Mouse (Mus musculus): ENCODE results near the gene Ank2. TPM values are rescaled to one million over a fixed set of nuclear protein-coding genes. Genes with fewer than 3 reads are reported as not detected.

Ank2 gene
- total and polyA plus RNA-seq, 2 experiments = 1.2 to 5.6 TPM

- Histone ChIP-seq H3K79me2 (ENCODE audit: control insufficient read depth, insufficient read depth, low read length) (no peaks in the 10 kb centered on the region), H3K9ac (ENCODE audit: low read depth, low read length) (no peak overlapping the region), H3K4me3 (ENCODE audit: insufficient read depth, low read depth, low read length) (no peak overlapping the region), H3K4me1 (ENCODE audit: control insufficient read depth, insufficient read depth, low read length) (no peaks in the 10 kb centered on the region), H3K27me3 (ENCODE audit: control insufficient read depth, insufficient read depth, low read length) (no peaks in the 10 kb centered on the region), H3K27ac (replicated peaks; ENCODE audit: insufficient read depth, low read depth, low read length) (no peak overlapping the region), H3K36me3 (ENCODE audit: control insufficient read depth, insufficient read depth, low read length) (no peaks in the 10 kb centered on the region)
- 76% methylated on average over 10 of the region's 10 CpGs for WGBS
- no peak for TF ChIP-seq CTCF (IDR thresholded peaks at IDR 0.05; ENCODE audit: low read depth, low read length)
- no peak for DNase-seq (ENCODE audit: extremely low read depth, low read depth, low spot score)
Observed at GRCm38 (mm10) chr3:127243928-127244642, 255.1 kb downstream of the Ank2 start.

GRCm38 (mm10) chr3:127242234-127242810 lies 256.8 kb downstream of the Ank2 start:
- no peak overlapping the region for H3K27ac ChIP-seq (replicated peaks; ENCODE audit: insufficient read depth, low read depth, low read length)
- no peaks in the 10 kb centered on the region for H3K4me1 ChIP-seq (ENCODE audit: control insufficient read depth, insufficient read depth, low read length)
- H3K36me3 ChIP-seq (ENCODE audit: control insufficient read depth, insufficient read depth, low read length) = no peaks in the 10 kb centered on the region
- no peaks in the 10 kb centered on the region for H3K27me3 ChIP-seq (ENCODE audit: control insufficient read depth, insufficient read depth, low read length)
- DNase-seq (ENCODE audit: extremely low read depth, low read depth, low spot score) = no peak
- H3K9ac ChIP-seq (ENCODE audit: low read depth, low read length) = no peak overlapping the region
- no peak overlapping the region for H3K4me3 ChIP-seq (ENCODE audit: insufficient read depth, low read depth, low read length)
- H3K79me2 ChIP-seq (ENCODE audit: control insufficient read depth, insufficient read depth, low read length) = no peaks in the 10 kb centered on the region
- 70% methylated on average over 11 of the region's 11 CpGs for WGBS
- TF ChIP-seq CTCF (IDR thresholded peaks at IDR 0.05; ENCODE audit: low read depth, low read length) = no peak
- no peak for TF ChIP-seq POLR2A (IDR thresholded peaks at IDR 0.05; ENCODE audit: extremely low read depth, insufficient read depth, low read length)

DNA sequence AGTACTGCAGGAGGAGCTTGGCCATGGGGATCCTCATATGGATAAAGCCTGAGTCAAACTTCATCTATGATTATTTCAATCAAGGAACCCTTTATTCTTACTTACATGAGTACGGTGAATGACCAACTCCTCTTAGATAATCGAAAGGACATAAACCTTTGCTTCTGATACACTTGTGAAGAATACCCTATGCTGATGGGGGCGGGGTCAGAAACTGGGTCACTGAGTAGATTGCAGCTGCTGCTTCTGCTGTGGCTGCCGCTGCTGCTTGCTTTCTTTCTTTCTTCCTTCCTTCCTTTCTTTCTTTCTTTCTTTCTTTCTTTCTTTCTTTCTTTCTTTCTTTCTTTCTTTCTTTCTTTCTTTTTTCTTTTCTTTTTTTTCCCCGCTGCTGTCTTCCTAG lies 263.9 kb downstream of the Ank2 start:
- no peak overlapping the region for H3K9ac ChIP-seq (ENCODE audit: low read depth, low read length)
- no peak overlapping the region for H3K4me3 ChIP-seq (ENCODE audit: insufficient read depth, low read depth, low read length)
- H3K27me3 ChIP-seq (ENCODE audit: control insufficient read depth, insufficient read depth, low read length) = no peaks in the 10 kb centered on the region
- 91% methylated on average over 5 of the region's 5 CpGs for WGBS
- no peak for TF ChIP-seq POLR2A (IDR thresholded peaks at IDR 0.05; ENCODE audit: extremely low read depth, insufficient read depth, low read length)
- TF ChIP-seq CTCF (IDR thresholded peaks at IDR 0.05; ENCODE audit: low read depth, low read length) = no peak
- no peak for DNase-seq (ENCODE audit: extremely low read depth, low read depth, low spot score)
- H3K79me2 ChIP-seq (ENCODE audit: control insufficient read depth, insufficient read depth, low read length) = no peaks in the 10 kb centered on the region
- no peaks in the 10 kb centered on the region for H3K4me1 ChIP-seq (ENCODE audit: control insufficient read depth, insufficient read depth, low read length)
- H3K27ac ChIP-seq (replicated peaks; ENCODE audit: insufficient read depth, low read depth, low read length) = no peak overlapping the region
- H3K36me3 ChIP-seq (ENCODE audit: control insufficient read depth, insufficient read depth, low read length) = no peaks in the 10 kb centered on the region

DNA sequence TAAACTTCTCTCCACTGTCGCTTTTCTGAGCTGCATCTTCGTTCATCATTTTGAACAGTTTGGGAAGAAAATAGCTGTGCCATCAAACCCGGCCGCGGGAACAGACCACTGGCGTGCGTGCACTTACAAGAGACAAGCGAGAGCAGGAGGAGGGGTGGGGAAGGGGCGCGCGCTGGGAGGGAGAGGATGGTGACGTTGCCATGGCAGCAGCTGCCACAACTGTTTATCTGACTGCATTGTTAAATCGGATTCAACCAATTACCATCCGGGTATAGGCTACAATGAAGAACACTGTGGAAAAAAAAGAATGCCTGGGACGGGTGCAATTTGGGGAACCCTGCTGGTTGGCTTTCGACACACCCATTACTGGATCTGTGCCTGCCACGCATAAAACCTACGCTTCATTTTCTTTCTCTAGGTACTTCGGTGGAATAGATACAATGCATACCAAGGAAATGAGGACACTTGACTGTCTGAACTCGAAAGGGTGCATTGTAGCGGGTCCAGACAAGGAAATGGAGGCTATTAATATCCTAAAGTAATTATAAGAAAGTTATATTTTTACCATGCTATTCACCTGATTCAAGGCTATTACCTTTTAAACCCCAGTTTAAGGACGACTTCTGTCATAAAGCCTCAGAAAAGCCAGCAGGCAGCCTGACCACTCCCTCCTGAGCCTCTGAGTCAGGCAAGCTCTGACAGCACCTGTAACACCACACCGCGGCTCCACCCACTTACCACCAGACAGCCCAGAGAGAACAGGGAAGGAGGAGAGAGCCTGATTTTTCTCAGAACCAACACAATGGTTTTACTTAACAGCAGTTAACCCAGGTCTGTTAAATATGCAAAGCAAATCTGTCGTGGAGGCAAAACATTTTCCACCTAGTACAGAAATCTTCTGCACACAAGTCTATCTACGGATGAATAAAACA lies 273.1 kb downstream of the Ank2 start:
- Histone ChIP-seq H3K36me3 (ENCODE audit: control insufficient read depth, insufficient read depth, low read length) (no peaks in the 10 kb centered on the region), H3K27me3 (ENCODE audit: control insufficient read depth, insufficient read depth, low read length) (no peaks in the 10 kb centered on the region; the same call in 1 of the 2 replicates), H3K9ac (ENCODE audit: low read depth, low read length) (no peak overlapping the region), H3K79me2 (ENCODE audit: control insufficient read depth, insufficient read depth, low read length) (no peaks in the 10 kb centered on the region), H3K27ac (replicated peaks; ENCODE audit: insufficient read depth, low read depth, low read length) (no peak overlapping the region), H3K4me1 (ENCODE audit: control insufficient read depth, insufficient read depth, low read length) (no peaks in the 10 kb centered on the region), H3K4me3 (ENCODE audit: insufficient read depth, low read depth, low read length) (no peak overlapping the region)
- TF ChIP-seq POLR2A (IDR thresholded peaks at IDR 0.05; ENCODE audit: extremely low read depth, insufficient read depth, low read length) = no peak
- no peak for TF ChIP-seq CTCF (IDR thresholded peaks at IDR 0.05; ENCODE audit: low read depth, low read length)
- no peak for DNase-seq (ENCODE audit: extremely low read depth, low read depth, low spot score)
- WGBS = 8% methylated on average over 26 of the region's 26 CpGs

- Histone ChIP-seq H3K9ac (ENCODE audit: low read depth, low read length) (no peak overlapping the region), H3K79me2 (ENCODE audit: control insufficient read depth, insufficient read depth, low read length) (no peaks in the 10 kb centered on the region), H3K4me3 (ENCODE audit: insufficient read depth, low read depth, low read length) (no peak overlapping the region), H3K27ac (replicated peaks; ENCODE audit: insufficient read depth, low read depth, low read length) (no peak overlapping the region), H3K27me3 (ENCODE audit: control insufficient read depth, insufficient read depth, low read length) (no peaks in the 10 kb centered on the region; the same call in 1 of the 2 replicates), H3K36me3 (ENCODE audit: control insufficient read depth, insufficient read depth, low read length) (no peaks in the 10 kb centered on the region), H3K4me1 (ENCODE audit: control insufficient read depth, insufficient read depth, low read length) (no peaks in the 10 kb centered on the region)
- no peak for DNase-seq (ENCODE audit: extremely low read depth, low read depth, low spot score)
- 23% methylated on average over 16 of the region's 16 CpGs for WGBS
- TF ChIP-seq POLR2A (IDR thresholded peaks at IDR 0.05; ENCODE audit: extremely low read depth, insufficient read depth, low read length) (no peak), CTCF (IDR thresholded peaks at IDR 0.05; ENCODE audit: low read depth, low read length) (no peak)
Observed at GRCm38 (mm10) chr3:127225167-127225798, 273.9 kb downstream of the Ank2 start.

Data from liver, adult 2 months (tissue).